Mouse (Mus musculus) liver, embryonic 11.5 days (tissue): ENCODE data around the gene Rbpjl. TPM values are rescaled to one million over a fixed set of nuclear protein-coding genes. Genes with fewer than 3 reads are reported as not detected.

Experiments used
- ATAC-seq: fragments of 200-750 bp; cut with Nextera tagmentation; replicated peaks from 2 replicates; pipeline ENCODE4 v1.8.0; 2017; ENCODE audit warnings: moderate number of reproducible peaks, mild to moderate bottlenecking, moderate TSS enrichment, moderate library complexity; ENCODE audit not compliant: low FRiP score
- DNase-seq: peaks from one replicate; pipeline ENCODE4 v3.0.0-alpha.2; 2017; ENCODE audit warnings: low spot score
- H3K27ac ChIP-seq: fragments of 300-500 bp; sonication (generic); 2 replicates; pipeline ENCODE4 v1.5.1; 2014; ENCODE audit warnings: mild to moderate bottlenecking, low read depth, low read length, control low read depth
- H3K27me3 ChIP-seq: fragments of 300-500 bp; sonication (generic); replicated peaks from 2 replicates; pipeline ENCODE4 v1.6.1; 2014; ENCODE audit warnings: low read length, mixed read lengths; ENCODE audit not compliant: control insufficient read depth, insufficient read depth
- H3K36me3 ChIP-seq: fragments of 300-500 bp; sonication (generic); 2 replicates; pipeline ENCODE4 v1.6.1; 2014; ENCODE audit warnings: mild to moderate bottlenecking, low read length, moderate library complexity, mixed read lengths; ENCODE audit not compliant: control insufficient read depth, insufficient read depth
- H3K4me1 ChIP-seq: fragments of 300-500 bp; sonication (generic); replicated peaks from 2 replicates; pipeline ENCODE4 v1.6.1; 2014; ENCODE audit warnings: low read length, mixed read lengths; ENCODE audit not compliant: control insufficient read depth, insufficient read depth
- H3K4me2 ChIP-seq: fragments of 300-500 bp; sonication (generic); 2 replicates; pipeline ENCODE4 v1.6.1; 2014; ENCODE audit warnings: mild to moderate bottlenecking, control low read depth, moderate library complexity
- H3K4me3 ChIP-seq: fragments of 300-500 bp; sonication (generic); 2 replicates; pipeline ENCODE4 v1.5.1; 2014; ENCODE audit warnings: low read depth, low read length, control low read depth
- H3K9ac ChIP-seq: fragments of 300-500 bp; sonication (generic); 2 replicates; pipeline ENCODE4 v1.6.1; 2014; ENCODE audit warnings: low read depth, low read length, control low read depth
- H3K9me3 ChIP-seq: fragments of 300-500 bp; sonication (generic); 2 replicates; pipeline ENCODE4 v1.6.1; 2016; ENCODE audit warnings: low read length, inconsistent platforms, mixed read lengths; ENCODE audit not compliant: control insufficient read depth
- WGBS: fragments of 180-500 bp; shearing (Covaris S2); extraction: QIAGEN DNeasy Blood & Tissue Kit; methylation state at CpG from one replicate; pipeline ENCODE4 v1.1.7; 2014; 5-methylcytosine and 5-hydroxymethylcytosine counted together
- polyA plus RNA-seq: library from polyadenylated mRNA; unstranded; fragments of >200 nt; fragmentation: Nextera tagmentation; extraction: Ambion mirVana; gene quantifications from 2 replicates; pipeline ENCODE4 v1.2.1, GENCODE M21; 2014

The Rbpjl gene
- polyA plus RNA-seq, 1 experiment from 2014 or later = 0.12 TPM

- H3K27ac ChIP-seq = no peak overlapping the region
These were observed 16.5 kb downstream of the Rbpjl start for GRCm38 (mm10) chr2:164419489-164419888.

GRCm38 (mm10) chr2:164421306-164421705 lies 18.4 kb downstream of the Rbpjl start:
- H3K27me3 ChIP-seq = no peaks in the 10 kb centered on the region; the same call in 1 of the 2 replicates
- H3K36me3 ChIP-seq = peaks cover 9% of the 10 kb centered on the region; the same call in 1 of the 2 replicates
- no peaks in the 10 kb centered on the region for H3K9me3 ChIP-seq
- ATAC-seq (no peak), DNase-seq (no peak)
- H3K4me1 ChIP-seq = peaks cover under 1% of the 10 kb centered on the region; the same call in 1 of the 2 replicates
- WGBS = 85% methylated on average over 7 of the region's 7 CpGs
- no peak overlapping the region for H3K27ac ChIP-seq
- H3K4me3 ChIP-seq = no peak overlapping the region
- H3K9ac ChIP-seq = no peak overlapping the region
- no peak overlapping the region for H3K4me2 ChIP-seq

More at GRCm38 (mm10) chr2:164419489-164419888, 16.5 kb downstream of the Rbpjl start:
- no peak for ATAC-seq
- DNase-seq = no peak
- Histone ChIP-seq H3K4me1 (no peaks in the 10 kb centered on the region), H3K36me3 (peaks cover 9% of the 10 kb centered on the region; the same call in 1 of the 2 replicates), H3K9ac (no peak overlapping the region), H3K27me3 (peaks cover 5% of the 10 kb centered on the region), H3K9me3 (no peaks in the 10 kb centered on the region), H3K4me2 (no peak overlapping the region), H3K4me3 (no peak overlapping the region)
- 13% methylated on average over 3 of the region's 3 CpGs for WGBS

- no peak overlapping the region for H3K4me2 ChIP-seq
- no peak for DNase-seq
- no peaks in the 10 kb centered on the region; the same call in 1 of the 2 replicates for H3K27me3 ChIP-seq
- no peak for ATAC-seq
- H3K9me3 ChIP-seq = no peaks in the 10 kb centered on the region
- no peak overlapping the region for H3K27ac ChIP-seq
- H3K4me3 ChIP-seq = no peak overlapping the region
- peaks cover 3% of the 10 kb centered on the region; the same call in 1 of the 2 replicates for H3K4me1 ChIP-seq
- 80% methylated on average over 8 of the region's 8 CpGs for WGBS
- peaks cover 9% of the 10 kb centered on the region; the same call in 1 of the 2 replicates for H3K36me3 ChIP-seq
- no peak overlapping the region for H3K9ac ChIP-seq
These were observed 19.0 kb downstream of the Rbpjl start for GRCm38 (mm10) chr2:164421979-164422378.

DNA sequence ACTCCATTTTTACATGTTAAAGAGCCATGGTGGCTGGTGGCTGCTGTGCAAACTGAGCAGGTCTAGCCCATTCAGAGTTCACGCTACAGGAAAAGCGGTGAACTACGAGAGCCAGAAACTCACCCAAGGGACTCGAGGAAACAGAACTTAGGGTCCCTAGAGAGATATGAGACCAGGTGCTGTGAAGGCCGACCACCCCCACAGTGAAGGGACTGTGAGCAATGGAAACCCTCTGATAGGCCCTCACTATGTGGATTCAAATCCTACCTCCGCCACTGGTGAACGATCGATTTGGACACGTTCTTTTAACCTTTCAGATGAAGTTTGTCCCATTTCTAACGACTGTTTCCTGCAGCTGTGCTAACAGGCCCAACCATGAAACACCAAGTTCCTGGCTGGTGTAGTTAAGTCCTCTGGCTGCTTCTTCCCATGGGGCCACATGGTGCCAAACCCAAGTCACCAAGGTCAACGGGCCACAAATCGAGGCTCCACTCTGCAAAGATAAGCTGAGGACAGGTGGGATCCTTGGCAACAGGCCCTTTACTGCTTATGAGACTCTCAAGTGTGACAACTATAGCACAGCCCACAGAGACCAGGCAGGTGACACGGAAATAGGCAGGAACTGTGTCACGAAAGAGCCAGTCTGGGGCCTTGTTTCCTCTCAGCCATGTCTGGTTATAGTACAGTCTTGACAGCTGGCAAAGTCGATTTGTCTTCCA lies 19.9 kb downstream of the Rbpjl start:
- Histone ChIP-seq H3K36me3 (peaks cover 10% of the 10 kb centered on the region; the same call in 1 of the 2 replicates), H3K27me3 (peaks cover 3% of the 10 kb centered on the region), H3K9ac (no peak overlapping the region), H3K27ac (no peak overlapping the region), H3K4me3 (no peak overlapping the region), H3K9me3 (no peaks in the 10 kb centered on the region), H3K4me1 (peaks cover 3% of the 10 kb centered on the region; the same call in 1 of the 2 replicates), H3K4me2 (no peak overlapping the region)
- ATAC-seq (no peak), DNase-seq (no peak)
- 84% methylated on average over 15 of the region's 15 CpGs for WGBS

GRCm38 (mm10) chr2:164423464-164423863 lies 20.5 kb downstream of the Rbpjl start:
- Histone ChIP-seq H3K36me3 (peaks cover 13% of the 10 kb centered on the region; the same call in 1 of the 2 replicates), H3K9me3 (no peaks in the 10 kb centered on the region), H3K27ac (no peak overlapping the region), H3K4me2 (no peak overlapping the region), H3K27me3 (peaks cover 7% of the 10 kb centered on the region), H3K4me3 (no peak overlapping the region), H3K9ac (no peak overlapping the region), H3K4me1 (peaks cover 3% of the 10 kb centered on the region; the same call in 1 of the 2 replicates)
- no peak for ATAC-seq
- 86% methylated on average over 11 of the region's 11 CpGs for WGBS
- no peak for DNase-seq

DNA sequence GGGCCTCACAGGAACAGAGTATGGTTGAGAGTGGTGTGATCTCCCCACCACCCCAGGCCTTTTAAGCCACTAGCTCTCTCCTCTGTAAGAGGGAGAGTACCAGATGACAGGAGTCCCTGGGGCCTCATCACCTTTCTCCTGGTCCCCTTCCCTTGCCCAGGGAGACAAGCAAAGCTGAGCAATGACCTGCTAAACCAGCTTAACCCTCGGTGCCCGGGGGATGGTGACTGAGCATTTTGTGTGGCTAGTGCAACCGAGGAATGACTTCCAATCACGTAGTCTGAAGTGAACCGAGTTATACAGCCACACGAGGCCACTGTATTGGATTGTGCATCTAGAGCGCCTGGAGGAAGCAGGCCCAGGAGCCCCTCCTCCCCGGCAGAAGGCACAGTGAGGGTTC lies 21.5 kb downstream of the Rbpjl start:
- Histone ChIP-seq H3K36me3 (peaks cover 13% of the 10 kb centered on the region; the same call in 1 of the 2 replicates), H3K4me2 (no peak overlapping the region), H3K4me3 (no peak overlapping the region), H3K27ac (no peak overlapping the region), H3K4me1 (peaks cover 3% of the 10 kb centered on the region; the same call in 1 of the 2 replicates), H3K9me3 (no peaks in the 10 kb centered on the region), H3K9ac (no peak overlapping the region), H3K27me3 (peaks cover 16% of the 10 kb centered on the region)
- 90% methylated on average over 8 of the region's 8 CpGs for WGBS
- ATAC-seq (no peak), DNase-seq (no peak)

DNA sequence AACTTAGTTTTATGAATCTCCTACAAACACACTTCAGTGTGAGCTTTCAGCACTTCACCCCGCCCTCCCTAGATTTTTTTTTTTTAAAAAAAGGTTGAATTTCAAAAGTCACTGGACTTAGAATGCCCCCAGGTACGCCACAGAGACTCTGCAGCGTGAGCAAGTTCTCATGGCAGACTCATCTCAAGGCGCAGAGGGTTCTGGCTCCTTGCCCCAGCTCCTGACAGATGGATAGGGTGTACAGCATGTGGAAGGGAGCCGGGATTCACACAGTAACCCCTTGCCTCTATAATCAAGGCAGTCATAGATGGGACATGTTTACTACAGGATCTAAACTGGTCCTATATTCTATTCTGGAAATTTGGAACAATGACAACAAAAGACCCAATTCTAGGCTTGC lies 22.5 kb downstream of the Rbpjl start:
- ATAC-seq (no peak), DNase-seq (no peak)
- Histone ChIP-seq H3K4me3 (no peak overlapping the region), H3K9ac (no peak overlapping the region), H3K27me3 (peaks cover 26% of the 10 kb centered on the region), H3K9me3 (no peaks in the 10 kb centered on the region), H3K27ac (no peak overlapping the region), H3K4me2 (no peak overlapping the region), H3K36me3 (peaks cover 13% of the 10 kb centered on the region; the same call in 1 of the 2 replicates), H3K4me1 (peaks cover 5% of the 10 kb centered on the region)
- 86% methylated on average over 5 of the region's 5 CpGs for WGBS

GRCm38 (mm10) chr2:164426121-164426520 lies 23.2 kb downstream of the Rbpjl start:
- Histone ChIP-seq H3K27me3 (peaks cover 31% of the 10 kb centered on the region), H3K4me3 (no peak overlapping the region)
- WGBS = 13% methylated on average over 12 of the region's 12 CpGs

DNA sequence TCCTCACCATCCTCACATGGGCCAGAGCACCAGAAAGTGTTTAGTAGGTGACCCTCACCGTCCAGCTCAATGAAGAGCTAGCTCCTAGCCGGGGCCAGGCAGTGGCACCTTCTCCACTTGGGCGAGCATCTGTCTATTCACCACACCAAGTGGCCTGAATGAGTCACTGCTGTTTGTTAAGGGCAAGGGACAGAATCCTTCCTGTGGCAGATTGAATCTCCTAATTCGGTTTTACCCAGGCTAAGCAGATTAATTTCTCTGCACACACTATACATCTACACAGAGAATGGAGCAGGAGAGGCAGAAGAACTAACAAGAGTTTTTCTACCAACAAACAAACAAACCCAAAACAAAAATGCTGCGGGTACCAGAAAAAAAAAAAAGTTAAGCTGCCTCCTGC lies 24.0 kb downstream of the Rbpjl start:
- DNase-seq (no peak), ATAC-seq (no peak)
- Histone ChIP-seq H3K4me1 (peaks cover 20% of the 10 kb centered on the region), H3K9ac (no peak overlapping the region), H3K9me3 (no peaks in the 10 kb centered on the region), H3K36me3 (peaks cover 13% of the 10 kb centered on the region; the same call in 1 of the 2 replicates), H3K4me3 (no peak overlapping the region), H3K27ac (no peak overlapping the region), H3K4me2 (no peak overlapping the region), H3K27me3 (peaks cover 37% of the 10 kb centered on the region)
- WGBS = 68% methylated on average over 5 of the region's 5 CpGs

More at GRCm38 (mm10) chr2:164426121-164426520, 23.2 kb downstream of the Rbpjl start:
- no peak overlapping the region for H3K4me2 ChIP-seq
- H3K27ac ChIP-seq = no peak overlapping the region
- no peak for ATAC-seq
- H3K36me3 ChIP-seq = peaks cover 13% of the 10 kb centered on the region; the same call in 1 of the 2 replicates
- H3K4me1 ChIP-seq = peaks cover 12% of the 10 kb centered on the region
- no peak for DNase-seq
- H3K9me3 ChIP-seq = no peaks in the 10 kb centered on the region
- H3K9ac ChIP-seq = no peak overlapping the region
